Mouse (Mus musculus): ENCODE data around the gene Notum. TPM values are rescaled to one million over a fixed set of nuclear protein-coding genes. Genes with fewer than 3 reads are reported as not detected.

The Notum gene
- polyA plus RNA-seq, 1 experiment from 2014 or later, result 0.29 TPM

DNA sequence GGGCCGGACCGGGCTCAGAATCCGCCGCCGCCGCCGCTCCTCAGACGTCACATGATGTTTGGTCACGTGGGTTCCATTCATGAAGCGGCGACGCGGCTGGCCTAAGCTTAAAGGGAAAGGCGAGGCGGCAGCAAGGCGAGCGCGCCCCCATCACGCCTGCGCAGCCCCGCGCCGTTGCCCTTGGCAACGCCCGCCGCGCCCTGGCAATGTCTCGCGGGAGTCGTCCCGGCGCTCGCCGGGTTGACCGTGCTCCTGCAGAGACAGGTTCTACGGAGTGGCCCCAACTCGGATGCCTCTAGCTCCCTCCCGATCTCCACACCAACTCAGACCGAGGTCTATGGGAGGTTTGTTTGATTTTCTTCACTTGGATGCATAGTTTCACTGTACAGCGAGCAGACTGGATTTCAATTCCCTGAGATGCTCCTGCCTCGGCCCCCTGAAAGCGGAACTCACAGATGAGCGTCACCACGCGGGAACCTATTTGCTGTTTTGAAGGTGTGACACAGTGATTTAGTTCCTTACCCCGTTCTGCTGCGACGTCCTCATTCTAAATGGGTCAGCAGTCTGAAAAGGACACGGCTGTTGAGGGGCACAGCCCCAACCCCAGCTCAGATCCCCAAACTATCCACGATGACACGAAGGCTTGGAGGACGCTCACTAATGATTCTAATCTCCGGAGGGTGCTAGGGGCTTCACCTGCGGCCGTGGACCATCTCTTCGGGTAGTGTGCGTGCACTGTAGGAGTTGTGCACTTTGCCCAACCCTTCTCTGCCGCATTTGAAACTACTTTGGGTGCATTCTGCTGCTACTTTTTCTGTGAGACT lies 27.2 kb downstream of the Notum start, which contains the start of gene Mafg:
TSS of gene Mafg (minus strand) at position 81 of the 824 bp plus-strand sequence.
- H3K4me3 ChIP-seq (ENCODE audit: low read depth, low read length), result peak within 1 kb of the TSS; percentile 96
- TF ChIP-seq EP300 (IDR thresholded peaks at IDR 0.05; ENCODE audit: low read depth), result no peak
- TF ChIP-seq CTCF (IDR thresholded peaks at IDR 0.05; ENCODE audit: low read depth), result no peak
- peak within 1 kb of the TSS; percentile 84 for H3K4me2 ChIP-seq (ENCODE audit: low read depth, low read length)
- peak within 1 kb of the TSS; percentile 98 for H3K9ac ChIP-seq (replicated peaks)
- no peaks in the 10 kb centered on the region for H3K27me3 ChIP-seq (ENCODE audit: insufficient read depth, low read length)
- H3K27ac ChIP-seq (ENCODE audit: low read depth), result peak within 1 kb of the TSS; percentile 99
- H3K9me3 ChIP-seq (ENCODE audit: low read length), result no peaks in the 10 kb centered on the region
- DNase-seq, result peak; percentile 94
- peaks cover 5% of the 10 kb centered on the region for H3K36me3 ChIP-seq (replicated peaks; ENCODE audit: insufficient read depth, low read length)
- ATAC-seq, result peak; percentile 65
- H3K4me1 ChIP-seq (ENCODE audit: insufficient read depth), result peaks cover 45% of the 10 kb centered on the region
- WGBS (ENCODE audit: insufficient replicate concordance), result 13% methylated on average over 52 of the region's 58 CpGs

- peak overlapping the region; percentile 98 for H3K9ac ChIP-seq (replicated peaks)
- peak overlapping the region; percentile 84 for H3K4me2 ChIP-seq (ENCODE audit: low read depth, low read length)
- TF ChIP-seq EP300 (IDR thresholded peaks at IDR 0.05; ENCODE audit: low read depth) (no peak), CTCF (IDR thresholded peaks at IDR 0.05; ENCODE audit: low read depth) (no peak)
- peak; percentile 61 for ATAC-seq
- peaks cover 8% of the 10 kb centered on the region for H3K36me3 ChIP-seq (replicated peaks; ENCODE audit: insufficient read depth, low read length)
- DNase-seq, result peak; percentile 85
- H3K9me3 ChIP-seq (ENCODE audit: low read length), result no peaks in the 10 kb centered on the region
- H3K27ac ChIP-seq (ENCODE audit: low read depth), result peak overlapping the region; percentile 99
- H3K4me3 ChIP-seq (ENCODE audit: low read depth, low read length), result peak overlapping the region; percentile 96
- WGBS (ENCODE audit: insufficient replicate concordance), result under 1% methylated on average over 73 of the region's 116 CpGs
- H3K4me1 ChIP-seq (ENCODE audit: insufficient read depth), result peaks cover 48% of the 10 kb centered on the region
- no peaks in the 10 kb centered on the region for H3K27me3 ChIP-seq (ENCODE audit: insufficient read depth, low read length)
Measured at GRCm38 (mm10) chr11:120632559-120633519, 28.1 kb downstream of the Notum start.

DNA sequence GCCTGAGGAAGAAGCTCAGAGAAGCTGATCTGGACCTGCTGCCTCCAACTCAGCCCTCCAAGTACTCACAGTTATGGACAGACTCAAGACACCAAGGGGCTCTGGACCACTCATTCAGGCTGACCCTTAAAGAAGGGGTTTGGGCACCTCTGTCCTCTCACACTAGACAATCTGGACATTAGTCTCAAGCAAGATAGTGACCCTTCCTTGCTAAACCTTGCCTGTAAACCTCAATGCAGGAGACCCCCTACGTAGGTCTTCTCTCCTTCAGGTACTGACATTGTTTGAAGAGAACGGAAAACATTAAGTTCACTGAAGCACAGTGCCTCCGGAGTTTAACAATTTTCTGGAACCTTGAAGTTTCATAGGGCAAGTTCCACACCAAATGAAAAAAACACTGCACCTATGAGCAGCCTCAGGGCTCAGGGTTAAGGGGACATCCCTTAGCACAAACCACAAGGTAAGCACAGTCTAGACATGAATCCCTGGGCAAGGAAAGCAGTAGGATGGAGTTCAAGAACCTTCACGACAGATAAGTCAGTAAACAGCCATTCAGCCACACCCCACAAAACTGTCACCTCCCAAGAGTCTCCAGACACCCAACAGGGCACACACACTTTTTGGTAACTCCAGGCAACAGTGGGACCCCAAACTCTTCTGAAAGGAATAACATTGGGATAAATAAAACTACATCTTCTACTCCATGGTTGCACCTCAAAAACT lies 29.1 kb downstream of the Notum start:
- Histone ChIP-seq H3K9me3 (ENCODE audit: low read length) (no peaks in the 10 kb centered on the region), H3K4me1 (ENCODE audit: insufficient read depth) (peaks cover 58% of the 10 kb centered on the region), H3K27me3 (ENCODE audit: insufficient read depth, low read length) (no peaks in the 10 kb centered on the region), H3K4me2 (ENCODE audit: low read depth, low read length) (peak overlapping the region; percentile 84), H3K9ac (replicated peaks) (peak overlapping the region; percentile 98), H3K27ac (ENCODE audit: low read depth) (peak overlapping the region; percentile 99), H3K4me3 (ENCODE audit: low read depth, low read length) (peak overlapping the region; percentile 96), H3K36me3 (replicated peaks; ENCODE audit: insufficient read depth, low read length) (peaks cover 12% of the 10 kb centered on the region)
- TF ChIP-seq CTCF (IDR thresholded peaks at IDR 0.05; ENCODE audit: low read depth), result no peak
- DNase-seq (peak; percentile 49), ATAC-seq (no peak)
- WGBS (ENCODE audit: insufficient replicate concordance), result 31% methylated on average over 4 of the region's 4 CpGs

DNA sequence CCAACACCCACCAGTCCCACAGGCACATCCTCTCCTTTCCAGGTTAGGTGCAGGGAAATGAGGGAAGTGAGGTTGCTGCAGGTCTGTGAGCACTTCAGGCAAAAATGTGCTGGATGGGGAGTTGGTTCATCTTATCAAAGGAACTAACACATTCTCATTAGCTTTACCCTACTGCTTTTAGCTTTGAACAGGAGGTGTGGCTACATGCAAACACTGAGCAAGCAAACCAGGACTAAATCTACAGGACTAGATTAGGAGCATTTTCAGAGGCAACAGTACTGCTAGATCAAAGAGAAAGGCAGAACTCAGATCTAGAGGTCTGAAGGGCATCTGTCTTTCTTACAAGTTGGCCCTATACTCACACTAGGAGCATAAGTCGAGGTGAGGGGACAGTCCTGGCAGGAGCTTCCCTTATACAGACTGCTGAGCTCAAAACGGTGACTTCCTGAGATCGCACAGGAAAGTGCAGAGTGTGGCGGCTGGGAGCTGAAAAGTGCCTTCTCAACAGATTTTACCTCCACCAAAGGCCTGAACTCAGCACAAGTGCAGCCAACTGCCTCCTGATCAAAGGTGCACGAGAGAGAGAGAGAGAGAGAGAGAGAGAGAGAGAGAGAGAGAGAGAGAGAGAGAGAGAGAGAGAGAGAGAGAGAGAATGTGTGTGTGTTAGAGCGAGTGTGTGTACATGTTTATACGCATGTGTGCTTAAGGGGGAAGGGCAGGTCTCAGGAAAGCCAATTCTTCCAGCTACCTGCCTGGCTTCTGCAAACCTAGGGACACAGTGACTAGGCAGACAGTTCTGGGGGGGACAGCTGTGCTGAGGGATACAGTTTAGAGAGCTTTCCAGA lies 29.9 kb downstream of the Notum start:
- H3K27me3 ChIP-seq (ENCODE audit: insufficient read depth, low read length), result no peaks in the 10 kb centered on the region

DNA sequence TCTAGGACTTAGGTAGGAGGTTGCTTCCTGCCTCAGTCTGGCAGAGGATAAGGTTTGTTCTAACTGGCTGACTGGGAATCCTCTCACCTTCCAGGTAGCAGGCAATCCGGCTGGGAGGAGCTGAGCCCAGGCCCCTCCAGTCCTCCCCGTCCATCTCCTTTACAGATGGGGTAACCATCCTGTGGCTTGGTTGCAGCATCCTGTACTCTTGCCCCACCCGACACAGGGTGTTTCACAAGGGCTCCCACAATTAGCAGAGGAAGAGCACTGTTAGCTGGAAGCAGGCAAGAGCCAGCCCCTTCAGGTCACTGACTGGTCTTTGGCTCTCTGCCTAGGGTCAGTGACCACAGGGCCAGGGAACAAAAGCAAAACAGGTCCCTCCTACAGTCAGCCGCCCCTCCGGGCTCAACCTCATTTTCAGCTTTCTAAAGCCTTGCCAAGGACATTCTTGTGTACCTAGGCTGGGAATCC lies 30.5 kb downstream of the Notum start:
- H3K4me2 ChIP-seq (ENCODE audit: low read depth, low read length), result peak overlapping the region; percentile 84
- H3K27ac ChIP-seq (ENCODE audit: low read depth), result peak overlapping the region; percentile 99
- TF ChIP-seq EP300 (IDR thresholded peaks at IDR 0.05; ENCODE audit: low read depth) (peak; percentile 70; the same call in 1 of the 2 replicates), CTCF (IDR thresholded peaks at IDR 0.05; ENCODE audit: low read depth) (no peak)
- H3K4me1 ChIP-seq (ENCODE audit: insufficient read depth), result peaks cover 72% of the 10 kb centered on the region
- DNase-seq (peak; percentile 88), ATAC-seq (peak; percentile 67)
- peak overlapping the region; percentile 96 for H3K4me3 ChIP-seq (ENCODE audit: low read depth, low read length)
- 16% methylated on average over 5 of the region's 5 CpGs for WGBS (ENCODE audit: insufficient replicate concordance)
- H3K36me3 ChIP-seq (replicated peaks; ENCODE audit: insufficient read depth, low read length), result peaks cover 12% of the 10 kb centered on the region
- no peaks in the 10 kb centered on the region for H3K27me3 ChIP-seq (ENCODE audit: insufficient read depth, low read length)
- H3K9me3 ChIP-seq (ENCODE audit: low read length), result no peaks in the 10 kb centered on the region
- H3K9ac ChIP-seq (replicated peaks), result peak overlapping the region; percentile 98

More for the DNA sequence above, 29.9 kb downstream of the Notum start:
- H3K9me3 ChIP-seq (ENCODE audit: low read length), result no peaks in the 10 kb centered on the region
- WGBS (ENCODE audit: insufficient replicate concordance), result 3% methylated on average over 7 of the region's 7 CpGs
- no peak for DNase-seq
- H3K27ac ChIP-seq (ENCODE audit: low read depth), result peak overlapping the region; percentile 99
- H3K4me2 ChIP-seq (ENCODE audit: low read depth, low read length), result peak overlapping the region; percentile 84
- no peak for TF ChIP-seq EP300 (IDR thresholded peaks at IDR 0.05; ENCODE audit: low read depth)
- TF ChIP-seq CTCF (IDR thresholded peaks at IDR 0.05; ENCODE audit: low read depth), result no peak
- H3K4me1 ChIP-seq (ENCODE audit: insufficient read depth), result peaks cover 66% of the 10 kb centered on the region
- peaks cover 12% of the 10 kb centered on the region for H3K36me3 ChIP-seq (replicated peaks; ENCODE audit: insufficient read depth, low read length)
- peak overlapping the region; percentile 98 for H3K9ac ChIP-seq (replicated peaks)
- no peak for ATAC-seq
- H3K4me3 ChIP-seq (ENCODE audit: low read depth, low read length), result peak overlapping the region; percentile 96
